Mouse (Mus musculus): Measurements from ENCODE around the gene Abcg1.
A peak's percentile ranks its signal among the peaks of the same experiment; 100 is the strongest.

DNA sequence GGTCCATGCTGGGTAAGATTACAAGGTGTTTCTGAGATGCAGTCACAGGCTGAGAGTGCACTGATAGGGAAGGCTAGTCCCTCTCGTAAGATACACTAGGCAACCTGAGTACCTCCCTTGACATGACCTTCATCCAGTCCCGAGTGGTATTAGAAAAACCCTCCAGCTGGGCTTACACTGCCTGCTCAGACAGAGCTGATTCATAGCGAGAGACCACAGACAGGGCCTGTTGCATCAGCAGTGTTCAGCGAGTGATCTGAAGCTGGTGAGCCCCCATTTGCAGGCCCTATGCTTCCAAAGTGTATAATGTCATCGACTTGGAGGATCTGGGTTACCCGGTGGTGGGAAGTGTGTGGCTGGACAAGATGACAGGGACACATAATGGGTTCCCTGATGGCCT is 107.7 kb downstream of the Abcg1 start, which contains the start of gene Tff1:
- no peak for TF ChIP-seq POLR2A (IDR thresholded peaks at IDR 0.05; ENCODE audit: low read depth, low read length)
- peak; percentile 92 for TF ChIP-seq EP300 (IDR thresholded peaks at IDR 0.05; ENCODE audit: low read length)
- no peak for TF ChIP-seq CTCF (conservative IDR thresholded peaks at IDR 0.05 in 1 of 2, IDR thresholded peaks at IDR 0.05 in 1 of 2; ENCODE audit: low read depth in 2 of 2, low read length in 2 of 2)
- peak; percentile 17; the same call in 1 of the 2 replicates for TF ChIP-seq MYC (IDR thresholded peaks at IDR 0.05; ENCODE audit: low read depth, low read length)
- TF ChIP-seq JUND (conservative IDR thresholded peaks at IDR 0.05; ENCODE audit: low read depth, low read length) = peak; percentile 88
- no peak for TF ChIP-seq MXI1 (IDR thresholded peaks at IDR 0.05; ENCODE audit: low read depth, low read length)
- TF ChIP-seq NRF1 (IDR thresholded peaks at IDR 0.05; ENCODE audit: low read depth, low read length) = no peak
- no peak for TF ChIP-seq HCFC1 (IDR thresholded peaks at IDR 0.05; ENCODE audit: low read depth, low read length)
- TF ChIP-seq ZNF384 (IDR thresholded peaks at IDR 0.05; ENCODE audit: low read depth, low read length) = no peak
- peak; percentile 68; the same call in 1 of the 2 replicates for TF ChIP-seq TCF12 (IDR thresholded peaks at IDR 0.05; ENCODE audit: low read depth, low read length)

Measured in CH12.LX (cell line).